Mouse (Mus musculus): ENCODE data around the gene Zfp446.

DNA sequence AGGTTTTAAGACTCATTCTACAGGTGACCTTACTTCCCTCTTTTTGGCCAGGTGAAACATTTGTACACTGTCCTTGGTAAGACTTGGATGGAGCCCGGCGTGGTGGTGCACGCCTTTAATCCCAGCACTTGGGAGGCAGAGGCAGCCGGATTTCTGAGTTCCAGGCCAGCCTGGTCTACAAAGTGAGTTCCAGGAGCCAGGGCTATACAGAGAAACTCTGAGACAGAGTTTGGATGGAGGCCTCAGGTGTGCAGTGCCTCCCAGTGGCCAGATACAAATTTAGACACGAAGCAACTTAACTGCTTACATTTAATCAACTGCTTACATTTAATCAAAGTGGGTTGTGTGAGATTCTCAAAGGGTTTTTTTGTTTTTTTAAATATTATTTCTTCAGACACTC is 53.4 kb downstream of the Zfp446 start:
- TF ChIP-seq CTCF (IDR thresholded peaks at IDR 0.05; ENCODE audit: low read depth, low read length) (no peak), POLR2A (IDR thresholded peaks at IDR 0.05; ENCODE audit: borderline replicate concordance, low read depth, low read length) (no peak)
